Mouse (Mus musculus) CH12.LX (cell line): Measurements from ENCODE around the gene Rcvrn. TPM values are rescaled to one million over a fixed set of nuclear protein-coding genes. Genes with fewer than 3 reads are reported as not detected.
A peak's percentile ranks its signal among the peaks of the same experiment; 100 is the strongest.

Experiments
- DNase-seq: peaks from one replicate; pipeline ENCODE4 v3.0.0-alpha.2; 2013; ENCODE audit errors: extremely low read depth
- H3K27ac ChIP-seq: 2 replicates; pipeline ENCODE4 v1.5.1; 2012; ENCODE audit warnings: low read depth, mild to moderate bottlenecking, control low read depth, moderate library complexity; ENCODE audit not compliant: insufficient read depth
- H3K27me3 ChIP-seq: replicated peaks from 2 replicates; pipeline ENCODE3; 2012; ENCODE audit warnings: inconsistent platforms
- H3K36me3 ChIP-seq, 2 experiments: replicated peaks in 1 of 2; 2 replicates each; pipeline versions ENCODE3 to v1.6.1; 2012; ENCODE audit warnings: inconsistent platforms in 1 of 2, low read length in 1 of 2, mild to moderate bottlenecking in 1 of 2, mixed read lengths in 1 of 2, moderate library complexity in 1 of 2; ENCODE audit not compliant: control insufficient read depth in 1 of 2, insufficient read depth in 1 of 2
- H3K4me1 ChIP-seq, 2 experiments: 2 replicates each; pipeline ENCODE4 v1.6.1; 2012; ENCODE audit warnings: inconsistent platforms in 1 of 2, moderate library complexity in 1 of 2; ENCODE audit not compliant: insufficient read depth in 2 of 2, control insufficient read depth in 1 of 2
- H3K4me2 ChIP-seq: 2 replicates; pipeline ENCODE4 v1.6.1; 2012; ENCODE audit warnings: low read depth, mild to moderate bottlenecking, control low read depth; ENCODE audit not compliant: poor library complexity, insufficient read depth, severe bottlenecking
- H3K4me3 ChIP-seq, 3 experiments: fragments of 150-350 bp in 1 of 3; sonication (generic) in 1 of 3; replicated peaks in 1 of 3; 2 replicates each; pipeline versions ENCODE3 to v1.5.1; 2011 to 2012; ENCODE audit warnings: low read depth in 2 of 3, low read length in 2 of 3, mild to moderate bottlenecking in 2 of 3, moderate library complexity in 2 of 3, control low read depth in 1 of 3, improper control_type of control experiment in 1 of 3, inconsistent platforms in 1 of 3, mixed read lengths in 1 of 3; ENCODE audit not compliant: poor library complexity in 1 of 3
- H3K79me2 ChIP-seq: replicated peaks from 2 replicates; pipeline ENCODE4 v1.6.1; 2012; ENCODE audit warnings: mild to moderate bottlenecking, moderate library complexity; ENCODE audit not compliant: control insufficient read depth, poor library complexity, insufficient read depth, severe bottlenecking; ENCODE audit errors: extremely low read depth
- H3K9ac ChIP-seq: 2 replicates; pipeline ENCODE4 v1.6.1; 2012; ENCODE audit warnings: low read depth, mild to moderate bottlenecking, control low read depth, moderate library complexity; ENCODE audit not compliant: insufficient read depth
- H3K9me3 ChIP-seq: replicated peaks from 2 replicates; pipeline ENCODE3; 2012; ENCODE audit warnings: low read length, inconsistent platforms, mixed read lengths
- BHLHE40 ChIP-seq: IDR thresholded peaks from 2 replicates; pipeline ENCODE4 v1.6.1; 2011; ENCODE audit warnings: mild to moderate bottlenecking, low read depth, low read length, improper control_type of control experiment
- CHD1 ChIP-seq: IDR thresholded peaks from 2 replicates; pipeline ENCODE4 v1.6.1; 2012; ENCODE audit warnings: low read depth, low read length, improper control_type of control experiment, inconsistent platforms
- CTCF ChIP-seq, 2 experiments: IDR thresholded peaks in 1 of 2; conservative IDR thresholded peaks in 1 of 2; 2 replicates each; pipeline ENCODE4 v1.5.1; 2011 to 2012; ENCODE audit warnings: low read depth in 2 of 2, low read length in 2 of 2, improper control_type of control experiment in 1 of 2, inconsistent platforms in 1 of 2, mild to moderate bottlenecking in 1 of 2, moderate library complexity in 1 of 2
- ELF1 ChIP-seq: IDR thresholded peaks from 2 replicates; pipeline ENCODE4 v1.6.1; 2014; ENCODE audit warnings: low read depth, mild to moderate bottlenecking, inconsistent platforms, low read length, improper control_type of control experiment
- EP300 ChIP-seq: IDR thresholded peaks from 2 replicates; pipeline ENCODE4 v1.6.1; 2011; ENCODE audit warnings: low read length, improper control_type of control experiment
- ETS1 ChIP-seq: conservative IDR thresholded peaks from 2 replicates; pipeline ENCODE4 v1.6.1; 2012; ENCODE audit warnings: low read depth, mild to moderate bottlenecking, inconsistent platforms, low read length, improper control_type of control experiment, moderate library complexity
- HCFC1 ChIP-seq: IDR thresholded peaks from 2 replicates; pipeline ENCODE4 v1.6.1; 2012; ENCODE audit warnings: low read depth, mild to moderate bottlenecking, inconsistent platforms, low read length, improper control_type of control experiment
- IRF4 ChIP-seq: IDR thresholded peaks from 2 replicates; pipeline ENCODE4 v1.6.1; 2014; ENCODE audit warnings: low read depth, mild to moderate bottlenecking, inconsistent platforms, low read length, improper control_type of control experiment
- JUN ChIP-seq: IDR thresholded peaks from 2 replicates; pipeline ENCODE4 v1.6.1; 2011; ENCODE audit warnings: low read depth, mild to moderate bottlenecking, low read length, improper control_type of control experiment, moderate library complexity; ENCODE audit not compliant: insufficient read depth
- KAT2A ChIP-seq: IDR thresholded peaks from 2 replicates; pipeline ENCODE4 v1.6.1; 2012; ENCODE audit warnings: low read length, improper control_type of control experiment, inconsistent platforms; ENCODE audit not compliant: insufficient replicate concordance
- MAFK ChIP-seq: IDR thresholded peaks from 2 replicates; pipeline ENCODE4 v1.6.1; 2011; ENCODE audit warnings: low read length, improper control_type of control experiment; ENCODE audit not compliant: insufficient replicate concordance
- MAX ChIP-seq: IDR thresholded peaks from 2 replicates; pipeline ENCODE4 v1.6.1; 2011; ENCODE audit warnings: low read length, improper control_type of control experiment
- MAZ ChIP-seq: IDR thresholded peaks from 2 replicates; pipeline ENCODE4 v1.6.1; 2012; ENCODE audit warnings: low read depth, mild to moderate bottlenecking, inconsistent platforms, low read length, improper control_type of control experiment, moderate library complexity
- MEF2A ChIP-seq: IDR thresholded peaks from 2 replicates; pipeline ENCODE4 v1.6.1; 2014; ENCODE audit warnings: low read depth, mild to moderate bottlenecking, inconsistent platforms, low read length, improper control_type of control experiment, borderline replicate concordance
- MXI1 ChIP-seq: IDR thresholded peaks from 2 replicates; pipeline ENCODE4 v1.6.1; 2011; ENCODE audit warnings: mild to moderate bottlenecking, low read depth, low read length, improper control_type of control experiment
- MYC ChIP-seq: IDR thresholded peaks from 2 replicates; pipeline ENCODE4 v1.6.1; 2011; ENCODE audit warnings: low read depth, mild to moderate bottlenecking, improper control_type of control experiment, low read length
- PAX5 ChIP-seq: IDR thresholded peaks from 2 replicates; pipeline ENCODE4 v1.6.1; 2012; ENCODE audit warnings: low read length, inconsistent platforms, mixed read lengths
- RCOR1 ChIP-seq: conservative IDR thresholded peaks from 2 replicates; pipeline ENCODE4 v1.6.1; 2012; ENCODE audit warnings: low read depth, mild to moderate bottlenecking, inconsistent platforms, low read length, improper control_type of control experiment
- SMC3 ChIP-seq: IDR thresholded peaks from 2 replicates; pipeline ENCODE4 v1.6.1; 2011; ENCODE audit warnings: low read depth, low read length, improper control_type of control experiment
- TBP ChIP-seq: conservative IDR thresholded peaks from 2 replicates; pipeline ENCODE4 v1.6.1; 2011; ENCODE audit warnings: low read depth, low read length, improper control_type of control experiment
- TCF12 ChIP-seq: IDR thresholded peaks from 2 replicates; pipeline ENCODE4 v1.6.1; 2014; ENCODE audit warnings: low read depth, mild to moderate bottlenecking, inconsistent platforms, low read length, improper control_type of control experiment
- USF1 ChIP-seq: IDR thresholded peaks from 2 replicates; pipeline ENCODE4 v1.6.1; 2014; ENCODE audit warnings: low read depth, mild to moderate bottlenecking, inconsistent platforms, low read length, improper control_type of control experiment
- USF2 ChIP-seq: conservative IDR thresholded peaks from 2 replicates; pipeline ENCODE4 v1.6.1; 2011; ENCODE audit warnings: low read depth, low read length, improper control_type of control experiment
- ZC3H11A ChIP-seq: IDR thresholded peaks from 2 replicates; pipeline ENCODE4 v1.6.1; 2012; ENCODE audit warnings: low read depth, mild to moderate bottlenecking, inconsistent platforms, low read length, improper control_type of control experiment
- ZKSCAN1 ChIP-seq: IDR thresholded peaks from 2 replicates; pipeline ENCODE4 v1.6.1; 2012; ENCODE audit warnings: low read depth, inconsistent platforms, low read length, improper control_type of control experiment, borderline replicate concordance
- ZMIZ1 ChIP-seq: IDR thresholded peaks from 2 replicates; pipeline ENCODE4 v1.6.1; 2012; ENCODE audit warnings: low read depth, mild to moderate bottlenecking, inconsistent platforms, low read length, improper control_type of control experiment
- ZNF384 ChIP-seq: IDR thresholded peaks from 2 replicates; pipeline ENCODE4 v1.6.1; 2012; ENCODE audit warnings: low read depth, low read length, improper control_type of control experiment, inconsistent platforms
- dilution Hi-C: fragments of 300-500 bp; cut with MboI; formaldehyde crosslinking; loops from 2 replicates; pipeline ENCODE4 v1.14.3; 2020; ENCODE audit warnings: low sequenced_read_pairs; ENCODE audit not compliant: extremely low pct_unique_long_range_greater_than_20kb, extremely low pct_ligation_motif_present
- in situ Hi-C: fragments of 300-500 bp; cut with MboI; formaldehyde crosslinking; loops from 3 replicates; pipeline ENCODE4 v1.14.3; 2019; ENCODE audit warnings: low sequenced_read_pairs, low pct_ligation_motif_present, low pct_unique_long_range_greater_than_20kb, mixed read lengths
- polyA plus RNA-seq: library from polyadenylated mRNA; unstranded; fragments of >175 nt; gene quantifications from 2 replicates; pipeline ENCODE4 v1.2.1, GENCODE M21; 2012; ENCODE audit warnings: low read depth; ENCODE audit not compliant: insufficient read length
- total RNA-seq, 2 experiments: library from RNA; depleted of rRNA; stranded (reverse); fragments of 300-350 nt in 1 of 2; fragments of >200 nt in 1 of 2; gene quantifications; 2 replicates each; pipeline ENCODE4 v1.2.3; 2012 to 2014

Rcvrn gene
- total and polyA plus RNA-seq, 3 experiments: not detected

GRCm38 (mm10) chr11:67722399-67723156 is 27.5 kb downstream of the Rcvrn start:
- H3K4me3 ChIP-seq: no peak overlapping the region
- H3K9ac ChIP-seq: no peak overlapping the region
- no peak for DNase-seq
- dilution Hi-C loops: no loop called here
- H3K9me3 ChIP-seq: peaks cover 2% of the 10 kb centered on the region
- H3K4me2 ChIP-seq: peak overlapping the region; percentile 23; the same call in 1 of the 2 replicates
- no peaks in the 10 kb centered on the region for H3K36me3 ChIP-seq
- in situ Hi-C loops: no loop called here
- peaks cover 23 to 62% of the 10 kb centered on the region in 2 experiments for H3K4me1 ChIP-seq
- H3K27me3 ChIP-seq: no peaks in the 10 kb centered on the region
- no peak overlapping the region for H3K27ac ChIP-seq
- TF ChIP-seq ZC3H11A (no peak), JUN (no peak), PAX5 (no peak)
- no peaks in the 10 kb centered on the region for H3K79me2 ChIP-seq

GRCm38 (mm10) chr11:67723231-67724013 is 28.3 kb downstream of the Rcvrn start:
- Histone ChIP-seq H3K36me3 (no peaks in the 10 kb centered on the region), H3K27ac (0 out of 2 replicates have a peak overlapping the region, but pooled peaks have one; percentile 2), H3K79me2 (no peaks in the 10 kb centered on the region), H3K9me3 (peaks cover 7% of the 10 kb centered on the region), H3K4me3 (no peak overlapping the region), H3K9ac (0 out of 2 replicates have a peak overlapping the region, but pooled peaks have one; percentile 5), H3K4me2 (peak overlapping the region; percentile 23), H3K4me1 (peaks cover 23 to 62% of the 10 kb centered on the region in 2 experiments), H3K27me3 (no peaks in the 10 kb centered on the region)
- DNase-seq: peak; percentile 93
- TF ChIP-seq MXI1 (peak; percentile 46; the same call in 1 of the 2 replicates), USF2 (peak; percentile 67), MEF2A (peak; percentile 82), CTCF (conservative IDR thresholded peaks at IDR 0.05 in 1 of 2, IDR thresholded peaks at IDR 0.05 in 1 of 2; ENCODE audit: low read depth in 2 of 2, low read length in 2 of 2) (no peak), MAX (peak; percentile 94), RCOR1 (peak; percentile 23; the same call in 1 of the 2 replicates), IRF4 (peak; percentile 72), ZNF384 (peak; percentile 66), TCF12 (peak; percentile 71), HCFC1 (0 out of 2 replicates have a peak, but pooled peaks have one; percentile 20), TBP (no peak), MAZ (peak; percentile 84), MAFK (no peak), ELF1 (0 out of 2 replicates have a peak, but pooled peaks have one; percentile 7), BHLHE40 (peak; percentile 64), SMC3 (no peak), MYC (peak; percentile 88), CHD1 (peak; percentile 74; the same call in 1 of the 2 replicates), USF1 (peak; percentile 87), EP300 (peak; percentile 78), ZKSCAN1 (no peak), KAT2A (0 out of 2 replicates have a peak, but pooled peaks have one; percentile 20), ZMIZ1 (no peak), ETS1 (peak; percentile 76)
- dilution Hi-C loops: no loop called here
- in situ Hi-C loops: no loop called here
